Mouse (Mus musculus): ENCODE measurements at regions not wholly inside any gene's neighbourhood (a gene's known extent, or its start where the extent isn't known, plus 50 kb on each side); places are given as distances from the start of the nearest gene placed in this dataset.

DNA sequence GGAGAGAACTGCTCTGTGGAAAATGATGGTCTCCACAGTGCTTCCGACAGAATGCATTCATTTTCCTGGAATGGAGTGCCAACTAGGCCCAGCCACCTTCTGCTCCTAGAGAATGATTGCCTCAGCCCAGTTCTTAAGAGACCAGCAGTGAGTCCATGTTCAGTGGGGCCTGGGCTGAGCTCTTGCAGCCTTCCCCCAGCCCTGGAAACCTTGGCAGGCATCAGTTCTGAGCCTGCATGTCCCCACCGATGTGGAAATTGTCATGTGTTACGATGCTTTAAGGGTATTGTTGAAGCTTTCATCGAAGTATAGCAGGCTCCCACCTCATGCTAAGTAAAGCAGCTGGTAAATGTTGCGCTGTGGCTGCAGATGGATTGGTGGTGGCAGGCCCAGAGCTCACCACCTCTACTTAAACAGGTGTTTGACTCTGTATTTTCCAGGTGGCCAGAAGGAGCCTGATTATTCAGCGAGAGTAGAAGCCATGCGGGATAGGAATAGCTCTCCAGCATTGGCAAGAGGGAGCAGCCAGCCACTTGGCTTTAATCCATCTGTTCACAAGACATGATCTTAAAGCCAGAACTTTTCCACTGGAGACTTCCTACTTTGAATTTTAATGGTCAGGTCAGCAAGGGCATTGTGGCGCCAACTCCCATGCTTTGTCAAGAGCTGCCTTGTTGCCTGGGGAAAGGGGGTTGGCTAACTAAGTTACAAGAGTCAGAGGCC lies 437.5 kb downstream of the Meis1 start:
- DNase-seq = no peak

- DNase-seq = no peak
Measured at GRCm38 (mm10) chr11:18571557-18572209, 447.1 kb downstream of the Meis1 start.

DNA sequence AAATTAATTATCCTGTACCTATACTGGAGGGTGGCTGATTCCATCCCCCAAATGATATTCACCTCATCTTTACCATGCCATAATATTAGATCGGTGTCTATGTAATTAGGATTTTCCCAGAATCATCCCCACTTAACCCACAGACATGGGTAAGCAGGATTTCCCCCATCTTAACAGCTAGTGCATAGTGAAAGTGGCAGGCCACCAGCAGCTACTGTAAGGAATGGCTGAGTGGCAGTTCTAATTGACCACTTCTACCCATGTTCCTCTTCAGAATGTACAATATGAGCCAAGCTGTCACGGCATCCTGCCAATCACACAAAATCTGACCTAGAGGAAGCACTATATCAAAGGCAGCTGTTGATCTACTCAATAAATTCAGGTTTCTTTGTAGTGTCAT lies 455.8 kb downstream of the Meis1 start:
- no peak for DNase-seq

- no peak for DNase-seq
Measured at GRCm38 (mm10) chr11:18558665-18559064, 460.1 kb downstream of the Meis1 start.

- DNase-seq = no peak
Measured at GRCm38 (mm10) chr11:18535592-18535857, 483.3 kb downstream of the Meis1 start.

DNA sequence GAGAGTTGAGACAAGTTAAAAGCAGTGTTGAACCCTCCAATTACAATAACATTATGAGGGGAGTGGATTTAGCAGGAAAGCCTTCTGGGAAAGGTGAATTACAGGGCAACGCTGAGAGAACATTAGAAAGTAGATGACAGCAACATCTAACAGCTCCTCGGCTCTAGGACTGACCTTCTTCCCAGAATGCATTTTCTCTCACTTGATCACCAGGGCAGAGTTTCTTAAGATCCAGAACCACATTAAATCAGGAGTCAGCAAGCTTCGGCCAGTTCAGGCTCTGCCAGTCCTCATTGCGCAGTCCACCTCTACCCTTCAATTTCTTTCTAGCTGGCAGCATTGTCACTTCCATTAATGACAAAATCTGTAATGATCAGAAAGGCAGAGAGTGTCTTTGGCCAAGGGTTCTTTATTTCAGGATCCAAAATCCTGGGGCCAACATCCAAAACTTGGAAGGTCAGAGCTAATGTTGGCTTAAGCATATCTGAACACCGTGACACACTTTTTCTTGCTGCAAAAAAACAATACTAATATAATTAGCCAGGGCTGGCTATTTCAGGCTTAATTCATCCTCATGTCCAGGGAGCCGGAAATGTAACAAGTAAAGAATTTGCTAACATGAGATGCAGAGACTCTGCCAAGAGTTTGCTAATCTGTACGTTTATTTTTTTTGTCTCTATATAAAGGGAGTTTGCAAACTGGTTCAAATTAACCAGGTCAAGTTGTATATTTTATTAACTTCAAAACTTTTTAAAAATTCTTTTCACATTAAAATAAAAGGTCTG lies 483.8 kb downstream of the Meis1 start:
- DNase-seq = no peak

DNA sequence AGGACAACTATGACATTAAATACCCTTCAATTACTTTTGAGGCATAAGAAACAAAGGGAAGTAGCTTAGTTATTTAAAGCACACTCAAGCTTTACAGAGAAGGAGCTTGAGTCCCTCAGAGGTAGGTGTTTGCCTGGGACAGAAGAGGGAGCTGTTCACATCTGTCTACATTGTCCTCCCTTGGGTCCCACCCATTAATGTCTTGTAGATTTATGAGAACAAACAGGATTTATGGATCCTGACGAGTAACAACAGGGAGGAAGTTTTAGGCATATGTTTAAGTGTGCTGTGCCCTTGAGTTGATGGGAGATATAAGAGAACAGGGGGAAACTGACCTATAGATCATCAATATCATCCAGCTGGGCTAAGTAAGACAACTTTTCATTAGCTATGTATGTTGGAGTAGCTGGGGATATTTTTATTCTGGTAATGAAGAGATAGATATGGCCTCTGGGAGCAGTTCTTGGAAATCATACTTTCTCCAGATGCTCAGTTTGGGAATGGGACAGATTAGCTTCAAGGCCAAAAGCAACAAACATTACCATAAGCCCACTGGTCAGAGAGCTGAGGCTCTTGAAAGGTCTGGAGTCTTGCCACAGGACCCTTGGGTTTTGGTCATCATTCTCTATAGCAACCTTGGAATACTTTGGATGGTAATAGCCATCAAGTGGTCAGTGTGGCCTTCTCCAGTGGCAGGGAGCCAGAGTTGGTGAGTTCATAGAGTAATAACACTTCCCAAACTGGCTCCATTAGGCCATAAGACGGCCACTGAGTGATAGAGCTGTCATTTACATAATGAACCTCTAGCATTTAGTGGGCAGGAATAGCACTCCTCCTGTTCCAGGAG lies 487.3 kb downstream of the Meis1 start:
- peak; percentile 7 for DNase-seq

- DNase-seq = no peak
Measured at GRCm38 (mm10) chr11:18528568-18528967, 490.2 kb downstream of the Meis1 start.

- no peak for DNase-seq
Measured at GRCm38 (mm10) chr11:18495108-18495757, 523.6 kb downstream of the Meis1 start.

DNA sequence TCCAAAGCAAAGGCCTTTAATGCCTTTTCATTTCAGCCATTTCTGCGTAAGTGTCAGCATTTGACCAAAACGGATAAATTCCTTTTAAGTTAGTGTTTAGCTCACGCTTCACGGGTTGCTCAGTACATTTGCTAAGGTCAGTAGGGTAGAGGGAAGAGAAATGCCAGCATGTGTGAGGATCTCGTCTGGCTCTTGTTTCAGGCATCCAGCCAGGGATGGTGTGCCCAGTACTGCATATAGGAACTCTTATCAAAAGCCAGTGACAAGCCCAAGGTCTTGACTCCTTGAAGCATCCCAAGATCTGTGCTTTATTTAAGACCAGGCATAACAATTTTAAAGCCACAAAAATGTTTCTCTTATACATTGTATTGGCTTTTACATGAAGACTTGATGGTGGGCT lies 524.8 kb downstream of the Meis1 start:
- no peak for DNase-seq

- DNase-seq = no peak
Measured at GRCm38 (mm10) chr11:18493086-18493485, 525.7 kb downstream of the Meis1 start.

GRCm38 (mm10) chr11:18489517-18490256 lies 529.1 kb downstream of the Meis1 start:
- DNase-seq = no peak

DNA sequence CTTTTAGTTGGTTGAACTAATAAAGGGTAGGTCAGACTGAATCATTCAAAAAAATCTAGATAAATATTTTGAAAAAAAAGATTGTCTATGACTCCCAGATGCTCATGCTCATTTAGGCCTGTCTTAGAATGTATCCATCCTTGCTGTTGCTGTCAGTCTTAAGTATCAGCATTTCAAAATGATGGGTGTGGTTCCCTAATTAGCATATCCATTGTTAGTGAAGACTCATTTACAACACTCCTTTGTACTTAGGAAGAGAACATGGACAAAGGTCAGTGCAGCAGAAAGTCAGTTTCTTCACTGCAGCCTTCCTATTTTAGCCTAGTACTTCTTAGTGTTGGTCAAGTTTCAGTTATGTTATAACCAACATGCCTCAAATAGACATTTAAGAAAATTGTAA lies 525.2 kb upstream of the Etaa1 start:
- no peak for DNase-seq

GRCm38 (mm10) chr11:18451271-18451670 lies 497.6 kb upstream of the Etaa1 start:
- DNase-seq = no peak

GRCm38 (mm10) chr11:18448879-18449278 lies 495.2 kb upstream of the Etaa1 start:
- no peak for DNase-seq

- DNase-seq = no peak
Measured at GRCm38 (mm10) chr11:18444600-18444999, 490.9 kb upstream of the Etaa1 start.

DNA sequence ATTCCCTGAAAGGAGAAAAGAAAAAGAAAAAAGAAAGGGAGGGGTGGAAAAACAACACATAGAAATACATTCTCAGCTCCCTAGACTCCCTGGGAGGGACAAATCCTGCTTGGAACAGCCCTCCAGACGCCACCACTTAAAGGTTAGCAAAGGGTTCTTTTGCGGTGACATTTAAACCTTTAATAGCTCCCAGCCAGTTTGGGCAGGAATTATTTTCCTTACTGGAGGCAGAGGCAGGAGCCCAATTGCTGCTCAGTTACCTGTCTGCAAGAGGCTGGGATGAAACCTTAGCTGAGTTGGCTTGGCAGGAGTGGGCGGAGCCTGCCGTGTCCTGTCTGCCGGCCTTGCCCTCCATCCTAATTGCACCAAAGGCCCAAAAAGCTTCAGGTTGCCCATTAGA lies 490.4 kb upstream of the Etaa1 start:
- DNase-seq = no peak

DNA sequence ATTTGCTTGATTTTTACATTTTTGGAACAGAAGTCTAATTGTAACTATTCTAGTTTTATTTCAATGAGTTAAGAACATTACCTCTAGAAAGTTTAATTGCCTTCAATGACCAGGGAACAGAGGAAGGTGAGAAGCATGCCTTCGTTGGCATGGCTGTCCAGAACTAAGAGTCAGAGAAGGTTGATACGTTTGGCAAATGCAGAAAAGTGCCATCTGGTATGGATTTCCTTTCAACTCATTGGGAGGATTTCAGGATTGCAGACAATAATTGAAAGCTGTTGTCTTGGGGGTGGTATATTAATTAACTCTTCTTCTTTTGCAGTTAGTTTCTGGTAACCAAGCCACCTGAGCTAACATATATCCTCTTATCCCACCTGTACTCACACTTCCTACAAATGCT lies 489.5 kb upstream of the Etaa1 start:
- no peak for DNase-seq

DNA sequence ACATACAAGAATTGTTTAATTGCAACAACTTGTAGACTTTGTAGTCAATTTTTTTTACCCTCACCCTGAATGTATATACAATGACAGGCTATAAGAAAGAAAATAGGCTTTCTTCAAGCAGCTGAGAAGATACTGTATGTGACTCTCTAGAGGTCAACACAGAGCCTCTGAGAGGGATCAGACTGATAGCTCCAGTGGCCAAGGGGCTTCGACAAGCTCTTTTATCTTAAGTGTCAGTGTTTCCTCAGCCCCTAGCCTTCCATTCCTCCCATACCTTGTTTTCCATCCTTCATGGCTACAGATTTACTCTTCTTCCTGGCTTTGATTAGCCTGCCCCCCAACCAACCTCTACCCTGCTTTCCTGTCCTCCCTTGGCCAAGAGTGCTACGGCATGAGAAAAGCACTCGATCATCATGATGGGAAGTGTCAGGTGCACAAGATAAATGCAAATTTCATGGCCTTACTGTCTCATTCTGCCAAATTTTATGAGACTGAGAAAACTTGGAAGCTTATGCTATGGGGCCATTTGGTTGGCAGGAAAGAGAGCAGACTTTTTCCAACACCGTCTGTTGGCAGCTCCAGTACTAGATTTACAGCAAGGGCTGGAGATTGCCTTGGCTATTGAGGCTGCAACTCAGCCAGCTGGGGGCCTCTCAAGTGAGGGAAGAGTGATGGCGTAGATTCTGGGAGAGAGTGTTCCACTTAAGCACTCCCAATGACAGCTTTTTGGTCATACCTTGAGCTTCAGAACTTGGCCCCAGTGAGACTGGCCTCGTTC lies 484.3 kb upstream of the Etaa1 start:
- DNase-seq = no peak

- DNase-seq = no peak
Measured at GRCm38 (mm10) chr11:18421076-18421475, 467.4 kb upstream of the Etaa1 start.

DNA sequence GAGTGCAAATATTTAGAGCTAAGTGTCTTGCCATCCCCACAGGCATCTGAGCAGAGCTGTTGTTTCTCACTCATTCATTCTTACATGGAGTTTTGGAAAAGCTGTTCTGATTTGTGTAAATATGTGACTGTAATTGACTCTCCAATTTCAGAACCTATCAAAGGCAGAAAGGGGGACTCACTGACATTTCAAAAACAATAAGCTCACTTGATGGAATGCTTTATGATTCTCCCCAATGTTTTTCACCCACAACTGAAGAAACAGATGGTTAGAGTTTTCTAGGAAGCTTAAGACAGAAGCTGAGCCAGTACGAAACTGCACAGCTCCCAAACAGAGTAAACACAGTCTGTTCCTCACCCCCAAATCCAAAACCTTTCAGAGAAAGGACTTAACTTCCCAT lies 460.1 kb upstream of the Etaa1 start:
- DNase-seq = no peak
